Mouse (Mus musculus) lung, adult 2 months (tissue): ENCODE data around the gene Gmpr.

ENCODE experiments used
- CTCF ChIP-seq: fragments of 200-500 bp; IDR thresholded peaks from 2 replicates; pipeline ENCODE4 v1.5.1; 2011; ENCODE audit warnings: mild to moderate bottlenecking, low read length, control low read depth; ENCODE audit not compliant: insufficient read depth
- POLR2A ChIP-seq: fragments of 200-500 bp; IDR thresholded peaks from 2 replicates; pipeline ENCODE4 v1.6.1; 2011; ENCODE audit warnings: low read depth, mild to moderate bottlenecking, control low read depth, low read length, borderline replicate concordance; ENCODE audit errors: extremely low read depth

- no peak for TF ChIP-seq CTCF
- no peak for TF ChIP-seq POLR2A
Measured at GRCm38 (mm10) chr13:45491991-45492732, 15.1 kb upstream of the Gmpr start.
